Mouse (Mus musculus) retina, postnatal 7 days (tissue): ENCODE data around the gene Uggt2.
A peak's percentile ranks its signal among the peaks of the same experiment; 100 is the strongest.
"Not testable (repeated sequence)": the region's sequence is repeated elsewhere in the genome, so short reads cannot be mapped to it uniquely, and the experiment has no call there.

Experiments
- DNase-seq: peaks from one replicate; pipeline ENCODE4 v3.0.0-alpha.2; 2012; ENCODE audit warnings: low read depth, low spot score

Uggt2 gene

GRCm38 (mm10) chr14:118981711-118982428 lies 117.4 kb downstream of the Uggt2 start:
- DNase-seq = not testable (repeated sequence)

GRCm38 (mm10) chr14:118980890-118981289 lies 118.3 kb downstream of the Uggt2 start:
- no peak for DNase-seq

- no peak for DNase-seq
These were observed 118.9 kb downstream of the Uggt2 start for GRCm38 (mm10) chr14:118980358-118980757.

DNA sequence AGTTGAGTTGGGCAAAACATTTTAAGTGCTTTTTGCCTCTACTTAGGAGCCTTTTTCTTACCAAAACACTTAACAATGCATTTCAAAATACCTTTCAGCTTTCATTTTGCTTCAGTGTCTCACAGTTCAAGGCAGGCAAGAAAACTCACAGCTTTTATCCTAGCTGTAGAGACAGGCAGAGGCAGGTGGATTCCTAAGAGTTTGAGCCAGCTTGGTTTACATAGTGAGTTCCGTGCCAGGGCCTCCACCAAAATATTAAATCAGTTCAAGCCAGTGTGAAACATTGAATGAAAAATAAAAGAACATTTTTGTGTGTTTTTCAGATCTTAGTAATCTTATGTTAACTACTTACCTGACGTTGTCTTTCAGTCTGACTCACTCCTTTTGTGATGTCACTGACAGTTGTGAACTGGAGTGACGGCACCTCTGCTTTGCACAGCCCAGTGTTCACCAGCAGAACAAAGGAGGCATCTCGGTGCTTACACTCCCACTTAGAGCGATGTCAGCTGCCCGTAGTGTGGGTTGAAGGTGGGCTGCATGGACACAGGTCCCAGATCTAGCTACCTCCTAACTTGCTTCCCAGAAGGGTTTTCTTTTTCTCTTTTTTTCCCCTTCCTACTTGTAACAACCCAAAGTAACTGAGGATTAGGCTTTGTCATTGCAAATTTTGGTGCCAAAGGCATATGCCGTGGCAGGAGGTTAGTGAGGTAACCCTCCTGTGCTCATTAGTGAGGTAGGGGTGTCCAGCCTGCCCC lies 119.5 kb downstream of the Uggt2 start:
- DNase-seq = no peak

- DNase-seq = no peak
These were observed 122.0 kb downstream of the Uggt2 start for GRCm38 (mm10) chr14:118977136-118977816.

GRCm38 (mm10) chr14:118972268-118972667 lies 127.0 kb downstream of the Uggt2 start:
- DNase-seq = no peak

- no peak for DNase-seq
These were observed 131.6 kb downstream of the Uggt2 start for GRCm38 (mm10) chr14:118967646-118968045.

DNA sequence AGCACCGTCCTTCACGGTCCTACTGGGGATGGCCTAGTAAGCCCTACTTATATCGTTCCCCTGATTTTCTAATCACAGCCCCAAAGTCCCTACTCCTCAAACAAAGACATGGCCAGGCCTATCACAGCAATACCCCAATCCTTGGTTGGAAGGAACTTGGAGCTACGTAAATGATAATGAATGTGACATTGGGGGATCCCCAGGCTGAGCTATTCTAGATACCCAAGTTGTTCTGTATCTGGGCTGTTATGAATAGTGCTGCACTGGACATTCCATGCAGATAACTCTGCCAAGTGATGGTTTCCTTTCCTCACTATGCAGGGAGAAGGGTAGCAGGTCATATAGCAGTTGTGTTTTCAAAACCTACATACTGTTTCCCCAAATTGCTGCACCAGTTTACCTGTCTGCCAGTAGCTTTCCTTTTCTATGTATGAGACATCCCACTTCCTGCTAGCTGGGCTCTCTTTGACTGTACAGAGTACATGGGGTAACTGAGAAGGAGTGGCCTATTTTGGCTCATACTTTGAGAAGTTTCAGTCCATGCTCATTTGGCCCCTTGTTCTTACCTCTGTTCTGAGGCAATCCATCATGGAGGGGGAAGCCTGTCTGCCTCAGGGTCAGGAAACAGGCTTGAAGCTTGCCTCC lies 133.8 kb downstream of the Uggt2 start:
- no peak for DNase-seq

DNA sequence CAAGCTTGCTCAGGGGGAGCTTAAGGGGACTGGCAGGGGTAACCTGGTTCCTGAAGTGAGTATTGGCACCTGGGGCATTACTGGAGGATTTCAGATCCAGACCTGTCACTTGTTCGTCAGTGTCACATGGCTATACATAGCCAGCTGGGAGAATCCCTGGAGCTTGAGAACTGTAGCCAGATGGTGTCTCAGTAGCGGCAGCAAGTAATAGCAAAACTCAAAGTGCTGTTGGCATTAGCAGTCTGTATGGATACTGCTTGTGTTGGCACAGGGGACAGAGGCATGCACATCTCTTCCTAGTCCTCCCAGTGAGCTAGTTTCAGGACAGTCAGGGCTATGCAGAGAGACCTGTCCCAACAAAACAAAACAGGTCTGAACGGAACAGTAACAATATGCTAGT lies 141.2 kb downstream of the Uggt2 start:
- no peak for DNase-seq

GRCm38 (mm10) chr14:118951912-118952583 lies 147.2 kb downstream of the Uggt2 start:
- no peak for DNase-seq

GRCm38 (mm10) chr14:118948841-118949240 lies 150.4 kb downstream of the Uggt2 start:
- no peak for DNase-seq

DNA sequence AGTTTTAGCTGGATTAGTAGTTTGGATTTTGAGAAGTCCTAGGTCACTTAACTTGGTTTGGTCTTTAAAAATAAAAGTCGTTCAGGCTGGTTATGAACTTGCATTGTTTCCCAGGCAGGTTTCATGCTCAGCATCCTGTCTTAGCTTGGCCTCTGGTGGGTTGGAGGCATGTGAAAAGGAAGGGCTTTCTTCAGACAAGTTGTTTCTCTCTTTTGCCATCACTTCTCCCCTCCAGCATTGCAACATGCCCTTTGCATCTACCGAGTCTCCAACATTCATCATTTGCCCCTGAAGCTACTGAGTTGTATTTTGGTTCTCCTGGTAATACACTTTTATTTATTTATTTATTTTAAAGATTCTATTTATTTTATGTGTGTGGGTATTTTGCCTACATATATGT lies 154.5 kb downstream of the Uggt2 start:
- DNase-seq = no peak

- DNase-seq = no peak
These were observed 157.2 kb downstream of the Uggt2 start for GRCm38 (mm10) chr14:118942076-118942475.

DNA sequence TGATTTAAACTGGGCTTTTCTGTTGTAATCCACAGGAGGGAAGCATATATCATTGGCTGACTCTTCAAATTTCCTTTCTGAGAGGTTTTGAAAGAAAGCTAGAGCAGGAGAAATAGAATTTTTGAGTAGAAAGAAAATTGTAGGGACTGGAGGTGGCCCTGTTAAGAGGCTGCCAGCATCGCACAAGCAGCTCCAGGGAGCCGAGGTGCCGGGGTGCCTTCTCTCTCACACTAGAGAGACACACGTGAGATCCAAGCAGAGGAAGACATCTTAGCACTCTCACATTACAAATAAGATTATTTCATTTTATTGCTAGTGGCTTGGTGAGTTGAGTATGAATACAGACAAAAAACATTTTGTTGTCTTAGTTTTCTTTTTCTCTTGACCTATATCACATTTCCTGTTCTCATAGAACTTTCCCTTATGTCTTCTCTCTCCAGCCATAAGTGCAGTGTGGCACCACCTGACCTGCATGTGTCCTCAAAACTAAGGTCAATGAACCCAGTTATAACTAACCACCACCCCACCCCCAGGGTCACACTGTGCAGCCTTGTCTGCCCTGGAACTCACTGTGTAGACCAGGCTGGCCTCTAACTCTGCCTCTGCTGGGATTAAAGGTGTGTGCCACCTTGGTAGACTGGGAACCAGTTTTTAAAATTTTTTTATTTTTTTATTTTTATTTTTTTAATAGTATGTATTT lies 158.3 kb downstream of the Uggt2 start:
- DNase-seq = no peak

DNA sequence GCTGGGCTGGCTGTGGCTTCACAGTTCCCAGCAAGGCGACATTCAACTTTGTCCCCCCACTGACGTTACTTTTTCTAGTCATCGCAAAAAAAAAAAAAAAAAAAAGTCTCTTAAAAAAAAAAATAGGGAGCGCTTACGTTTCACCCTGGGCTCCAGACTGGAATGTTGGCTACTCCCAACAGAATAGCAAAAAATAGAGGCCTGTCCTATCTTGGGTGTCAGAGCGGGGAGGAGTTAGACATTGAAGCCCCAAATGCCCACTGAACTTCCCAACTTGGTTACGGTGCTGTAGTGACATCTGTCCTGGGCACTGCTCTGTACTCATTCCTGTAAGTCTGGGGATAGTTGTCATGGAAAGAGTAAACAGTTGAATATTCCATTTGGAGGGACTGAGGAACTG lies 160.7 kb downstream of the Uggt2 start:
- DNase-seq = no peak

- DNase-seq = peak; percentile 96
These were observed 161.4 kb downstream of the Uggt2 start, which contains the start of gene Dnajc3 for GRCm38 (mm10) chr14:118937533-118938492. TSS of gene Dnajc3 (plus strand) at chr14:118937976.

GRCm38 (mm10) chr14:118936952-118937351 lies 162.3 kb downstream of the Uggt2 start:
- no peak for DNase-seq

- no peak for DNase-seq
These were observed 163.0 kb downstream of the Uggt2 start for GRCm38 (mm10) chr14:118936236-118936635.
